Mouse (Mus musculus): ENCODE data around the gene Stk19.

Stk19 gene

DNA sequence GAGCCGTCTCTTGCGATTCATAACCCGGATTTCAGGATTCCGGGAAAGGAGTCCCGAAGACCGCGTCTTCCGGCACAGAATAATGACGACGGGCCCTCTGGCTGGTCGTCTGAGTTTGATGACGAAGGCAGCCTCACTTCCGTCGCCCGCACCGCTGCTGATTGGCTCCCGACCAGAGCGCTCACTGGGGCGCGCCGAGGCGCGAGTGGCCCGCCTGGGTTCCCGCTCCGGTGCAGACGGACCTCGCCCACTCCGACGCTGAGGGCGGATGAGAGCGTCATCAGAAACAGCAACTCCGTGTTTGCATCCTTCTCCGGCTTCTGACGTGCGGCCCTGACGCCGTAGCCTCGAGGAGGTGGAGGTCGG lies at the start of gene Stk19, which contains the start of gene Dxo:
TSS of gene Stk19 (minus strand) at position 90 of the 366 bp plus-strand sequence.
TSS of gene Dxo (plus strand) at position 164 of the 366 bp plus-strand sequence.
- peak; percentile 89 to 96 for DNase-seq (ENCODE audit: low spot score in 2 of 2)

DNA sequence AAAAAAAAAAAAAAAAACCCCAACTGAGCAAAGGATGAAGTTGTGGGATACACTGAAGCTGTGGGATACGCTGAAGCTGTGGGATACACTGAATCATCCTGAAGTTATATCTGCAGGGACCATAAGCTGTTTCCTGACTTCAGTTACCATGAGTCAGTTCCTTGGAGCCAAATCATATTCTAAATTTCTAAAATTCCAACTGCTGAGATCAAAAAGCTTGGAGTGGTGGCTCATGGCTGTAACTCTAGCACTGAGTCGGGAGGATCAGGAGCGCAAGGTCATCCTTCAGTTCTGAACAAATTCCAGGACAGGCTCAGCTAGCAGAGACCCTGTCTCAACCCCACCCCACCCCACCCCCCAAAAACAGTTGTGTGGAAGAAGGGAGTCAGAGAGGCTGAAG lies 48.9 kb upstream of the Stk19 start:
- DNase-seq (ENCODE audit: low spot score in 2 of 2): no peak

DNA sequence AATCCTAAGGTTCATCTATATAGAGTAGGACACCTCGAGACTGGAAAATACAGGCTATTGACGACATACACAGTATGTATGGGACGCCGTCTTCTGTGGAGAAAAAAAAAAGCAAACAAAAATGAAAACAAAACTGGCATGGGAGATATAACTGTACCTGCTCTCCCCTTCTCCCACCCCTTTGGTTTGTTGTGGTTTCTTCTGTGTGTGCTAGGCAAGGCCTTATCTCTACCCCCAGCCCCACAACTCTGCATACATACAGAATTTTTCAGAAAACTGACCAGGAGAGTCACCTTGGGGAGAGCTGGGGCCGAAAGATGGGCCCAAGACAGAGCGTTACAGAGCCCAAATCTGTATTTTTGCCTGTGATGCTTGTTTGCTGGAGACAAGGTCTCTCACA lies 48.0 kb upstream of the Stk19 start:
- DNase-seq (ENCODE audit: low spot score in 2 of 2): no peak

DNA sequence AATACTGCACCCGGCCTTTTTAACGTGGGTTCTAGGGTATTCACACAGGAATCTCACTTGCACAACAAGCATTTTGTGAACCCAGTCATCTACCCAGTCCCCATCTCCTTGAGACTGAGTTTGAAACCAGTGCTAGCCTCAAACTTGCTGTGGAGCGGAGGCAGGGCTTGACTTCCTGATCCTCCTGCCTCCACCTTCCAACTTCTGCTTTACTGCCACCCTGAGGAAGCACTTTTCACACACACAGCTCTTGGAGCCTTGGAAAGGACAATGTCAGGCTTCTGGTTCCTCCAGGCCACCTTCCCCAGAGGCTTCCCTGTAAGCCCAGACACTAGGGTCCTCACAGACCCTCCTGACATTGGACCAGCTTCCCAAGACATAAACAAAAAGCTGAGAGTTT lies 46.6 kb upstream of the Stk19 start:
- no peak for DNase-seq (ENCODE audit: low spot score in 2 of 2)

DNA sequence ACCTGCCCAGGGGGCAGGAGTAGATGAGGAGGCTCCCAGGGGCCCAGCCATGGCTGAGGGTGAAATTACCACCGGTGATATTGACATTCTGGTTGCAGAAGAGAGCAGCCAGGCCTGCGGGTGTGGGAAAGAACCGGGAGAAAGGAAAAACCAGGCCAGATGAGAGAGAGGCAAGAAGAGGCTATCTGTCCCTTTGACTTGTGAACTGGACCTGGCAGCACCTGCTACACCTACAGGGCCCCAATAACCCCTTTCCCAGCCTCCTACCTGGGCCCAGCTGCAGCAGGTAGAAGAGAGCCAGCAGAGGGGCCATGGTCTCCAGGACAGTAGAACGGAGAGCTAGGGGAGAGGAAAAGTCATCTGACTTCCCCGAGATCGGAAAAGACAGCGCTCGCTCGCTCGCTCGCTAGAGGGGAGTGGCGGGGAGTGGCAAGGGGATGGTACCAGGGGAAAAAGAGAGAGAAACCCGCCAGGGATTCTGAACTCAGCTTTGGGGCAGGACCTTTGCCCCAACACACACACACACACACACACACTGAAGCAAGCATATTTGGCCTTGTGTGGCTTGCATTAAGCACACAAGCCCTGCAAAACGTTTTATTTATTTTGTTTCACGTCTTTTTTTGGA lies 45.1 kb upstream of the Stk19 start, which contains the start of gene Gm20547:
TSS of gene Gm20547 (minus strand) at position 360 of the 628 bp plus-strand sequence.
- no peak for DNase-seq (ENCODE audit: low spot score in 2 of 2)

DNA sequence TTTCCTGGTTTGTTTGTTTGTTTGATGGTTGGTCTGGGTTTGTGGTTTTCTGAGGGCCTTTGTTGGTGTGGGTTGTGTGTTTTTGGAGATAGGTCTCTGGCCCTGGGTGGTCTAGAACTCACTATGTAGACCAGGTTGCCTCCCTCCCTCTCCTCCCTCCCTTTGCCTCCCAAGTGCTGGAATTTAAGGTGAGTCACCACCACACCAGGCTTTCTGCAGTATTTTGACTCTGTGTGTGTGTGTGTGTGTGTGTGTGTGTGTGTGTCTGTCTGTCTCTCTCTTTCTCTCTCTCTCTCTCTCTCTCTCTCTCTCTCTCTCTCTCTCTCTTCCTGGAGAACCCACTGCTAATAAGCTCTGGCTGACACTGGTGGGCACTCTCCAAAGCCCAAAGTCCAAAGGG lies 44.4 kb upstream of the Stk19 start:
- no peak for DNase-seq (ENCODE audit: low spot score in 2 of 2)

DNA sequence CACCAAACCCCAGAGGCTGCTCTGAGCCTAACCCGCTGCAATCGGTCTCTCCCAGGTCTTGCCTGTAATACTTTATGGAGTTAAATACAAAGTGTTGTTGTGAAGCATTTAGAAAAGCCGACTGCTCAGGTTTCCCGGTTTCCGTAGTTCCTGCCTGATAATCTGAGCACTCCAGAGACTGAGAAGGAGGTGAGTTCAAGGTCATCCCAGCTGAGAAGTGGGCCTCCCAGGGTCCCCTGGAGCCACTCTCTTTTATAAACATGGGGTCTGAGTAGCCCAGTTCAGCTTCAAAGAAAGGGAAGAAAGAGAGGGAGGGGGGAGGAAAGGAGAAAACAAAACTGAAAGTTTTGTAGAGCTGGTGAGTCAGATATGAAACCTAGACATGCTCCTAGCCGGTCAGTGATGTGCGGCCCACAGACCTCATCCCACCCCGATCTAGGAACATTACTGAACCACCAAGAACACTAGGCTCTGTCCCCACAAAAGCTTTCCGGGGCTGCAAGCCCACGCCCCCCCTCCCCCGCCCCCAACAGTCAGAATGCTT lies 42.7 kb upstream of the Stk19 start, which contains the start of gene Zbtb12:
TSS of gene Zbtb12 (plus strand) at position 148 of the 544 bp plus-strand sequence.
- DNase-seq (ENCODE audit: low spot score in 2 of 2): no peak

DNA sequence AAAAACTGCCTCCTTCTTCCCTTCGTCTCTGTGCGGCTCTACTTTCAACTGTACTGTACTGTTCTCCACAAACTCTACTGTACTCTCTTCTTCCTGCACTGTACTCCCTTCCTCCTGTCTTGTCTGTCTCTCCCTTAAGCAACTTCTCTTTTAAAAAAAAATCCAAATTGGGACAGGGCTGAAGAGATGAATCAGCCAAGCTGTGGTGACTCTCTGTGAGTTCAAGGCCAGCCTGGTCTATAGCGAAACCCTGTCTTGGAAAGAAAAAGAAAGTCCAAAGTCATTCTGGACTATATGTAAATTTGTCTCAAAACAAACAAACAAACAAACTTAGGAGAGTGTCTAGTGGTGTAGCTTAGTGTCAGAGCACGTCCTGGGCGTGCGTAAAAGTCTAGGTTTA lies 37.6 kb upstream of the Stk19 start:
- no peak for DNase-seq (ENCODE audit: low spot score in 2 of 2)

DNA sequence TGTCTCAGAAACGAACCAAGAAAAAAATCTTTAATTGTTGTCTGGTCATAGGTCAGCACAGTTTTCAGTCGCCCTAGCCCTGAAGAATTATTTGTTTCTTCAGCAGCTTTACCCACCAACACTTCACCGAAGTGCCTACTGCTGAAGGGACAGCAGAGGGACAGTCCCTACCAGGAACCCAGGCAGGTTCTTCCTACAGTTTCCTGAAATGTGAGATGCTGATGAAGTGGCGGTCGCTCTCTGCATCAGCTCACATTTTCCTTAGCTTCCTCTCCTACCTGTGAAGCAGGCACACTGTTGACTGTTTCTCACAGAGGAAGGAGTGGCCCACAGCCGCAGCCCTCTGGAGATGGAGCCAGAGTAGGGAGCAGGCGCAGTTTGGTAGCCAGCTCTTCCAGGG lies 29.2 kb upstream of the Stk19 start:
- no peak for DNase-seq (ENCODE audit: low spot score in 2 of 2)

DNA sequence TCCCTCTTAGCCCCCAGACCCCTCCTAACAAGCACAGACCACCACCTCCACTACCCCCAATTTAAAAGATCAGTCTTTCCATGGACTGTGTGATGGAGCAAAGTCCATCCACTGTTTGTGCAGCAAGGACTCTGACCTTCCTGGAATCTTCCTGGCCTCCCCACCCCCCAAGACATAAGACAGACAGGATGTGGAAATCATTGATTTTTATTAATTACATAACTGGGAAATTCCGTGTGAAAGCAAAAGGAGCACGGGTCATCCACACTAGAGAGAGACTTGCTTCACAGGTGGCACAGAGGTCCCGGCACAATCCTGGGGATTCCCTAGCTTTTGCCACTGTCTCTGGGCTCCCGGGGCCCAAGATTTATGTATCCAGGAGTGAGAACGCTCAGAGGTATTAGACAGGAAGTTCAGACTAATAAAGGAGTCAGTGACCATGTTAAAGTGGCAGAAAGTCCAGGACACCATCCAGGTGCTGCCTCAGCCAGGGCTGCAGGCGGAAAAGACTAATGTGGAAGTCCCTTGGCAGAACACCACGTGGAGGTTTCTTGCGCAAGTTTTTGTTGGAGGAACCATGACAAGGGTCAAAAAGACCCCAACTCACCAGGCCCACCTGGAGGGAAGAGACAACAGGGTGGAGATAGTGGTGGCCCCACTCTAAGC lies 25.8 kb upstream of the Stk19 start, which contains the start of gene Cfb:
TSS of gene Cfb (minus strand) at position 103 of the 666 bp plus-strand sequence.
- DNase-seq (ENCODE audit: low spot score in 2 of 2): no peak

DNA sequence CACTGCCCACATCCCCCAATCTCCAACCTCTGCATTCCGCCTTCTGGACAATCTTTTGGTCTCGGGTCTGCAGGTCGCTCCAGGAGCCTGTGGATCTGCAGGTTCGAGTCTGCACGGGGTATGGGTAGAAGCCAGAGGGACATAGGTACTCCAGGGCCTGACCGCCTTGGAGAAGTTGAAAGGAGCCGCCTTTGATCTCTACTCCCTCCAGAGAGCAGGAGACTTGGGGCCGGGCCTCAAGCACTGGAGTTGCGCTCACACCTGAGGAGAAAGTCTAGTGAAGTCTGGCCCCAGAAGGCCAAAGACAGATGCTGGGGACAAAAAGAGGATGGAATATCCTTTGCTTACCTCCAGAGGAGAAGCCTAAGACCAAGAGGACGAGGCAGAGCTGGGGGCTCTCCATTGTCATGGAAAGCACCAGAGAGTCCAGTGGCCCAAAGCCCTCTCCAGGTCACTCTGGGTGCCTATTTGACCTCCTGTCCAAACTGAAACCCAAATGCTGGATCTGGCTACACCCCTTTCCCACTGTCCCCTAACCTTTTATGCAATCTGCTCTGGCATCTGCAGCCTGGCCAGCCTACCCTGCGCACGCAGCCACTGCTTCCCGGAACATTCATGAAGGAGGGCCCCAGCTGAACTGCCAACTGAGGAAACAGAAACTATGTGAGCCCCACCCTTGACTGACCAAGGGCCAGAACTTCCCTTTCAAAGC lies 25.1 kb upstream of the Stk19 start:
- no peak for DNase-seq (ENCODE audit: low spot score in 2 of 2)

DNA sequence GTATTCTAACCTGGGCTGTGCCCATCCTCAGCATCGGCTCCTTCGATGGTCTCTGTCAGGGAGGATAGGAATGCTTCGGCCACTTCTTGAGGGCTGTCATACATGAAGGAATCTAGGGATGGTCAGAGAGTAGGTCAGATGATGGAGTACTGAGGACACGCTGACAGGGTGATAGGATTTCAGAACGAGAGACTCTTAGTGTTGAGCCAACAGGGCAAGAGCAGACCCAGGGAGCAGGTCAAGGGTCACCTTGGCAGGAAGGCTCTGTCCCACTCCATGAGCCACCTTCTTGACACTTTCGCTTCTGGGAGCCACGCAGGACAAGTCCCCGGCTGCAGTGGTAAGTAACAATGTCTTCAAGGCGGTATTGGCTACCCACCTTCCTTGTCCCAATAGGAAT lies 23.8 kb upstream of the Stk19 start:
- no peak for DNase-seq (ENCODE audit: low spot score in 2 of 2)

DNA sequence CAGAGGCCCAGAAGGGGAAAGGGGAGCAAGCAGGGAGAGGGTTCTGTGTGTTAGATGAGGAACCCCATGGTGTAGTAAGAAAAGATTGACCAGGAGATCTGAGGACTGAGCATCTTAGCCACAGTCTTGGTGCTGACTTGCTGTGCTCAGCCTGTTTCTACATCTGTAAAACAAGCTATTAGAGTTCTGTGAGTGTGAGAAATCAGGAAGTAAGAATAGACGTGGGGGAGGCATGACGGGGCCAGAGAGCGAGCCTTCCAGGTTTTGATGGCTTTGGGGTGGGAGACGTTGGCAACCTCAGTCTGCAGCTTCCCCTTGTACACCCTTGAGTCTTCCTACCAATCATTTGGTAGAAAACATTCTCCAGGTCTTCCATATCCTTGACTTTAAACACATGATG lies 21.9 kb upstream of the Stk19 start:
- no peak for DNase-seq (ENCODE audit: low spot score in 2 of 2)

DNA sequence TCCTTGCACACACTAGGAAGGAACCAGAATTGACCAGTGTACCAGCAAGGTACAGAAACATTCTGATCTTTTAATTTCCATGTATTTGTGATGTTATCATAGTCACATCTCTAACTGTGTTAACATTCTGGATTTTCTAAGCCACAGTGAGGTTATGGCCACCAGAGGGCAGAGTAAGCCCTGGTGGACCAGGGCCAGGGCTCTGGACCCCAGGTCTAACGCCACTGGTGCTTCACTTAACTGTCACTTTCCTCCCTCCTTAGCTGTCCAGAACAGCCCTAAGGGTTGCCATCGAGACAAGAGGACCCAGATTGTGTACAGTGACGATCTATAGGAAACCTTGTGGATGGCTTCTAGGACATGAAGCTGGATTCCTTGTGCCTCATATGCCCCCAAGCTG lies 19.1 kb upstream of the Stk19 start:
- DNase-seq (ENCODE audit: low spot score in 2 of 2): peak; percentile 19 to 72

DNA sequence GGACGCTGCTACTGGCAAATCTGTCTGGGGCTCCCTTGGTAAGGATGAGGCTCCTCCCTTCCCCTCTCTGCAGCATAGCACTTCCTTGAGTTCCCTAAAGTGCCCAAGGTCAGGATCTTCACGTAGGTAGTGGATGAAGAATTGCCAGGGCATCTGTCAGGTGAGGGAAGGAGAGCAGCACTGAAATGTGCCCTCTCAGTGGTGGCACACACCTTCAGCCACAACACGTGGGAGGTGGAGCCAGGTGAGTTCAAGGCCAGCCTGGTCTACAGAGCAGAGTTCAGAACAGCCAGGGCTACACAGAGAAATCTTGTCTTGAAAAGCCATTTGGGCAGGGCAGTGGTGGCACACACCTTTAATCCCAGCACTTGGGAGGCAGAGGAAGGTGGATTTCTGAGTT lies 18.0 kb upstream of the Stk19 start:
- no peak for DNase-seq (ENCODE audit: low spot score in 2 of 2)

DNA sequence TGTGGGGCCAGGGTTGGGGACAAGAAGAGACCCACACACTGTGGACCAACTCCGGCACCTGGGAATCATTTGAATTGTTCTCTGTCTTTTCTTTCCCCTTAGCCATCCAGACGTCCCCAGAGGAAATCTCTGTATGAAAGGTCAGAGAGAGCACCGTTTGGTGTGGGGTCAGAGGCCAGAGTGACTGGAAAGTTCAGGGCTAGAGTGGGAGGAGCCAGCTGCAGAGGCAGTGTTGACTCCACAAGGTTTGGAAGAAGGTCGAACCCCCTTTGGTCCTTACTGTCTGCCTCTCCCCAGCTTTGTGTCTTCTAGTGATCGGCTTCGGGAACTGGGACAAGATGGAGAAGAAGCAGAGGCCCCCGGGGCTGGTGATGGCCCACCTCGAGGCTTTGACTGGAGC lies 16.8 kb upstream of the Stk19 start:
- DNase-seq (ENCODE audit: low spot score in 2 of 2): no peak

DNA sequence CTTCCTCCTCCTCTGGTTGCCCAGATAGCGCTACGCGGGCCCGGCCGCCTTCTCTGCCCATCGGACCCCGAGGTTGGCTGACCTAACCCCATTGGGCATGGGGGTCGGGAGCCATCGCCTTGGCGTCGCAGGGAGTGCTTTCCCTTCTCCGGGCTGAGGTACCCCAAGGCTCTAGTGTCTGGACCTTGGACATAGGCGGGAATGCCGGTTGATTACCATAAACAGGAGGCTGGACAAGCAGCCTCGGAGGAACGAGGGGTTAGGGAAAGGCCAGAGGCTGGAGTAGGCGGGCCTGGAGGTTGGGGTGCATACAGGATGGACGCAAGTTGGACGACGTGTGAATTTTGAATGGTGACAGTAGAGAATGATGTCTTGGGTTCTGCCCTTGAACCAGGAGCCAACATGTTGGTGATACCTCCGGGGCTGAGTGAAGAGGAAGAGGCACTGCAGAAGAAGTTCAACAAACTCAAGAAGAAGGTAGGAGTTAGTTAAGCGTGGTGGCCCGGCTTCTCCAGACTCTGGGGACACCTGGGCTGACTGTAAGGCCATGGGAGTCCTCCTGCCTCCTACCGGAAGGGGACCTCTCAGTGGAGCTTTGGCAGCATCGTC lies 13.9 kb upstream of the Stk19 start:
- no peak for DNase-seq (ENCODE audit: low spot score in 2 of 2)

DNA sequence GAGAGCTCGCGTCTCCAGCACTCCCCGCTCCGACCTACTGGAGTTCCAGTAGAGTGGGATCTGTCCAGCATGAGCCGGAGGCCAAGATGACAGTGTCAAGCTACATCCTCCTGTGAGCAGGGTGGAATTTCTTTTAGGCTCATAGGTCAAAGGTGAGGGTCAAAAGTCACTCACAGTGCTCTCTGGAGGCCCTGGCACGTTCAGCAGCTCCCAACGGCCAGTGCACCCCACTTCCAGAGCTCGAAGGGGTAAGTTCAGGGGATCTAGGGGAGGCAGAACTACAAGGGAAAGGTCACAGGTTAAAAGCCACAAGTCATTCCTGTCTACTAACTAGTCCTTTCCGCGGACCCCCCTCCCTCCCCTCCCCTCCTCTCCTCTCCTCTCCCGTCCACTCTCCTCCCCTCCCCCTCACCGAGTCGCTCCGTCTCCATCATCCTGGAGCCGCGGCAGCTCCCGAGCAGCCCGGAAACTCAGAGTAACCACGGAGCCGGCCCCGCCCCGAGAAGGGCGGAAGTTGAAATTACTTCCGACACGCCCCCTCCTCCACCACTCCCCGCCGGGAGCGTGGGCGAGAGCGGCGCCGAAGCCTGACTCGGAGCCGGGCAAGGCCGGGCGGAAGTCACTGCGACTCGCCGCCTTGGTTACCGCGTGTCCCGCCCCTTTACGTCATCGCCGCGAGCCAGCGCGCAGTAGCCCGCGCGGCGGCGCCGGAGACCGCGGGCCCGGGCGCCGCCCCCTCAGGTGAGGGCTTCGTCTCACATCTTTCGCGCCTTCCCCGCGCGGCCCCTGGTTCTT lies 13.2 kb upstream of the Stk19 start, which contains the start of the genes Skiv2l and Nelfe:
TSS of gene Skiv2l (minus strand) at position 489 of the 795 bp plus-strand sequence.
TSS of gene Nelfe (plus strand) at position 670 of the 795 bp plus-strand sequence.
- DNase-seq (ENCODE audit: low spot score in 2 of 2): peak; percentile 96 to 99

DNA sequence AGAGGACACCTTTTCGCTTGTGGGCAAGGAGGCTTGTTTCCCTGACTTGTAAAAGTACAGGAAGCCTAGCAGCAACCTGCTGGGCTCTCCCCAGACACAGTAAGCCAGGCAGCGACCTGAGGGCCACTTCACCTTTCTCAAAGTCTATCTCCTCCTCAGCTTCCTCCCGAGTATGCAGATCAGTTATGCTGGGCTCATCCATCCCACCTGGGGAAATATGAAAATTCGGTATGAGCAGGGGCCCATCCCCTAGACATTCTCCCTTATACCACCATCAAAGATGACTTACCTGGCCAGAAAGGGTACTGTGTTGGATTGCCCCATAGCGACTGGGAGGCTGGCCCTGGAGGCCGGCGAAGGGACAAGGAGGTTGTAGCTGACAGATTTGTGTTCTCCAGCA lies 10.9 kb upstream of the Stk19 start:
- DNase-seq (ENCODE audit: low spot score in 2 of 2): no peak

DNA sequence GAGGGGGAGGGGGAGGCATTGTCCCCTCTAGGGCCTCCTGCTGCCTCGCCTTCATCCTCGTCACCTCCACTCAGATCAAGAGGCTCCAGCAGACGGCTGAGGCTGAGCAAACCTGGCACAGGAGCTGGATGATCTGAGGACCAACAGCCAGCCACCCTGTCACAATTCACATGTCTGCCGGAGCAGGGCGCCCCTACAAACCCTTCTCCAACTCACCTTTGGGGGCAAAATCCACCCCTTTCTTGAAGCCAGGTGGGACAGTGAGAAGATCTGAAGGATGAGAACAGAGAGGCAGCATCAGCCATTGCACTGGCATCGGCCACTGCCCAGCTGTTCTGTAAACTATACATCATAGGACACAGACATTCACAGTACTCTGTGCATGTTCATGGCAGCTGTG lies 10.4 kb upstream of the Stk19 start:
- no peak for DNase-seq (ENCODE audit: low spot score in 2 of 2)

DNA sequence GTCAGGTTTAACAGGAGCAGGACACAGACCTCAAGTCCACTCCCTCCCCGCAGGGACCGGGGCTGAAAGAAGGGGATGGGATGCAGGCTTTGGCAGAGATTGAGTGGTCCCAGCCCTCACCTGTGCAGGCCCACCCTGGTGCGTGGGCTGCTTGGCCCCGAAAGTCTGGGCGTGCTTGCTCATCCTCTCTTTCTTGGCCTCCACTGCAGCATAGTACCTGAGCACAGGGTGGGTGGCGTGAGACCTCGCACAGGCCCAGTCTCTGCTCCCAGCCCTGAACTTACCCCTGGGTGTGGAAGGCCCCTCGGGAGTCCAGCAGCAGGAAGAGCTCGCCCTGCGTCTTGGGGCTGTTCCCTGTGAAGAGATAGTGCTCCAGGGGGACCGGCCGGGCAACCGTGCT lies 8.1 kb upstream of the Stk19 start:
- no peak for DNase-seq (ENCODE audit: low spot score in 2 of 2)
